Mouse (Mus musculus) liver, embryonic 14.5 days (tissue): ENCODE results near the gene Il34.

Source experiments
- CTCF ChIP-seq: IDR thresholded peaks from 2 replicates; pipeline ENCODE4 v1.5.1; 2016; ENCODE audit warnings: antibody characterized with exemption, low read depth, control low read depth
- EP300 ChIP-seq: IDR thresholded peaks from 2 replicates; pipeline ENCODE4 v1.6.1; 2016; ENCODE audit warnings: antibody characterized with exemption, low read depth

DNA sequence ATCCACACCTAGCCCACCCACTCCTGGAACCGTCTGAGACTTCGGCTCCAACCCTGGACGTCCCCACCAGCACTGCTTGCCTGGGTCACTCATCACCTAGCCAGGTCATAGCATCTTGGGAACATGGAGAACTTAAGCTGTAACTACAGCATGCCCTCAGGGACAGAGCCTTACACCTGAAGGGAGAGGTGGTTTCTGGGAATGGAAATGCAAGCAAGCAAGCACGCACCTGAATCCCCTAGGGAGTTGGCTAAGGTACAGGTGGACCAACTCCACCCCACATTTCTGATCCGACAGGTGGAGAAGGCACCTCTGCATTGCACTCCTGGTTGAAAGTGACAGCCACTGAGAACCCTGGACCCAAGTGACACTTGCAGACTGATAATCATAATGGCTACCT lies 54.2 kb downstream of the Il34 start:
- TF ChIP-seq CTCF (no peak), EP300 (no peak)
